Mouse (Mus musculus): ENCODE data around the gene Bcl2l13. TPM values are rescaled to one million over a fixed set of nuclear protein-coding genes. Genes with fewer than 3 reads are reported as not detected.
"Not testable (repeated sequence)": the region's sequence is repeated elsewhere in the genome, so short reads cannot be mapped to it uniquely, and the experiment has no call there.

The Bcl2l13 gene
- polyA plus RNA-seq, 1 experiment from 2014 or later: 45.5 TPM

- no peak for DNase-seq (ENCODE audit: low spot score)
- Histone ChIP-seq H3K4me1 (peaks cover 10% of the 10 kb centered on the region), H3K9me3 (replicated peaks) (no peaks in the 10 kb centered on the region), H3K27me3 (ENCODE audit: low read depth, poor library complexity, severe bottlenecking) (no peaks in the 10 kb centered on the region), H3K36me3 (peaks cover 22% of the 10 kb centered on the region), H3K4me3 (peak overlapping the region; percentile 96), H3K27ac (peak overlapping the region; percentile 98)
- WGBS: 4% methylated on average over 37 of the region's 37 CpGs
Observed at GRCm38 (mm10) chr6:120836389-120837151, 558 bp downstream of the Bcl2l13 start.

GRCm38 (mm10) chr6:120837152-120837530 lies 1.1 kb downstream of the Bcl2l13 start:
- peaks cover 10% of the 10 kb centered on the region for H3K4me1 ChIP-seq
- no peak for DNase-seq (ENCODE audit: low spot score)
- H3K27me3 ChIP-seq (ENCODE audit: low read depth, poor library complexity, severe bottlenecking): no peaks in the 10 kb centered on the region
- no peaks in the 10 kb centered on the region for H3K9me3 ChIP-seq (replicated peaks)
- 70% methylated on average over 1 of the region's 1 CpGs for WGBS
- no peak overlapping the region for H3K27ac ChIP-seq
- peak overlapping the region; percentile 96 for H3K4me3 ChIP-seq
- peaks cover 22% of the 10 kb centered on the region for H3K36me3 ChIP-seq

- DNase-seq (ENCODE audit: low spot score): no peak
- no peak overlapping the region for H3K4me3 ChIP-seq
- peaks cover 22% of the 10 kb centered on the region for H3K36me3 ChIP-seq
- no peak overlapping the region for H3K27ac ChIP-seq
- H3K4me1 ChIP-seq: peaks cover 10% of the 10 kb centered on the region
- 95% methylated on average over 7 of the region's 7 CpGs for WGBS
- no peaks in the 10 kb centered on the region for H3K9me3 ChIP-seq (replicated peaks)
- H3K27me3 ChIP-seq (ENCODE audit: low read depth, poor library complexity, severe bottlenecking): no peaks in the 10 kb centered on the region
Observed at GRCm38 (mm10) chr6:120840258-120840657, 4.2 kb downstream of the Bcl2l13 start.

GRCm38 (mm10) chr6:120841754-120842153 lies 5.7 kb downstream of the Bcl2l13 start:
- Histone ChIP-seq H3K27me3 (ENCODE audit: low read depth, poor library complexity, severe bottlenecking) (no peaks in the 10 kb centered on the region), H3K4me1 (peaks cover 5% of the 10 kb centered on the region), H3K4me3 (no peak overlapping the region), H3K27ac (no peak overlapping the region), H3K36me3 (peaks cover 22% of the 10 kb centered on the region), H3K9me3 (replicated peaks) (no peaks in the 10 kb centered on the region)
- DNase-seq (ENCODE audit: low spot score): no peak
- WGBS: 93% methylated on average over 5 of the region's 5 CpGs

GRCm38 (mm10) chr6:120850720-120851119 lies 14.7 kb downstream of the Bcl2l13 start:
- H3K27ac ChIP-seq; DNase-seq (ENCODE audit: low spot score); H3K4me1 ChIP-seq; H3K9me3 ChIP-seq (replicated peaks); H3K27me3 ChIP-seq (ENCODE audit: low read depth, poor library complexity, severe bottlenecking); H3K4me3 ChIP-seq: not testable (repeated sequence)
- peaks cover 67% of the 10 kb centered on the region for H3K36me3 ChIP-seq

GRCm38 (mm10) chr6:120854413-120854812 lies 18.4 kb downstream of the Bcl2l13 start:
- H3K4me1 ChIP-seq: no peaks in the 10 kb centered on the region
- H3K36me3 ChIP-seq: peaks cover 65% of the 10 kb centered on the region
- no peak overlapping the region for H3K27ac ChIP-seq
- no peak for DNase-seq (ENCODE audit: low spot score)
- no peaks in the 10 kb centered on the region for H3K9me3 ChIP-seq (replicated peaks)
- H3K27me3 ChIP-seq (ENCODE audit: low read depth, poor library complexity, severe bottlenecking): no peaks in the 10 kb centered on the region
- H3K4me3 ChIP-seq: no peak overlapping the region
- WGBS: 79% methylated on average over 10 of the region's 10 CpGs

GRCm38 (mm10) chr6:120858217-120858711 lies 22.3 kb downstream of the Bcl2l13 start:
- DNase-seq (ENCODE audit: low spot score): no peak
- 81% methylated on average over 8 of the region's 8 CpGs for WGBS

GRCm38 (mm10) chr6:120860079-120860478 lies 24.1 kb downstream of the Bcl2l13 start:
- no peak overlapping the region for H3K4me3 ChIP-seq
- H3K27me3 ChIP-seq (ENCODE audit: low read depth, poor library complexity, severe bottlenecking): no peaks in the 10 kb centered on the region
- no peak for DNase-seq (ENCODE audit: low spot score)
- H3K9me3 ChIP-seq (replicated peaks): no peaks in the 10 kb centered on the region
- peaks cover 69% of the 10 kb centered on the region for H3K36me3 ChIP-seq
- 93% methylated on average over 3 of the region's 3 CpGs for WGBS
- no peak overlapping the region for H3K27ac ChIP-seq
- H3K4me1 ChIP-seq: no peaks in the 10 kb centered on the region

More at GRCm38 (mm10) chr6:120858217-120858711, 22.3 kb downstream of the Bcl2l13 start:
- no peak overlapping the region for H3K27ac ChIP-seq
- H3K4me1 ChIP-seq: no peaks in the 10 kb centered on the region
- peaks cover 66% of the 10 kb centered on the region for H3K36me3 ChIP-seq
- no peaks in the 10 kb centered on the region for H3K27me3 ChIP-seq (ENCODE audit: low read depth, poor library complexity, severe bottlenecking)
- no peak overlapping the region for H3K4me3 ChIP-seq
- H3K9me3 ChIP-seq (replicated peaks): no peaks in the 10 kb centered on the region

GRCm38 (mm10) chr6:120866051-120866814 lies 30.2 kb downstream of the Bcl2l13 start:
- Histone ChIP-seq H3K27me3 (ENCODE audit: low read depth, poor library complexity, severe bottlenecking) (no peaks in the 10 kb centered on the region), H3K36me3 (peaks cover 60% of the 10 kb centered on the region), H3K9me3 (replicated peaks) (no peaks in the 10 kb centered on the region), H3K27ac (no peak overlapping the region), H3K4me1 (no peaks in the 10 kb centered on the region), H3K4me3 (no peak overlapping the region)
- no peak for DNase-seq (ENCODE audit: low spot score)
- WGBS: 90% methylated on average over 9 of the region's 9 CpGs

- Histone ChIP-seq H3K4me1 (no peaks in the 10 kb centered on the region), H3K27ac (no peak overlapping the region), H3K36me3 (peaks cover 48% of the 10 kb centered on the region), H3K4me3 (no peak overlapping the region), H3K27me3 (ENCODE audit: low read depth, poor library complexity, severe bottlenecking) (no peaks in the 10 kb centered on the region), H3K9me3 (replicated peaks) (no peaks in the 10 kb centered on the region)
- WGBS: 69% methylated on average over 1 of the region's 1 CpGs
- no peak for DNase-seq (ENCODE audit: low spot score)
Observed at GRCm38 (mm10) chr6:120868824-120869223, 32.8 kb downstream of the Bcl2l13 start.

GRCm38 (mm10) chr6:120871286-120871685 lies 35.3 kb downstream of the Bcl2l13 start:
- no peaks in the 10 kb centered on the region for H3K4me1 ChIP-seq
- 84% methylated on average over 2 of the region's 2 CpGs for WGBS

GRCm38 (mm10) chr6:120873874-120874273 lies 37.9 kb downstream of the Bcl2l13 start:
- Histone ChIP-seq H3K27me3 (ENCODE audit: low read depth, poor library complexity, severe bottlenecking) (no peaks in the 10 kb centered on the region), H3K36me3 (peaks cover 41% of the 10 kb centered on the region), H3K9me3 (replicated peaks) (no peaks in the 10 kb centered on the region), H3K4me3 (no peak overlapping the region), H3K27ac (no peak overlapping the region), H3K4me1 (no peaks in the 10 kb centered on the region)
- 70% methylated on average over 9 of the region's 9 CpGs for WGBS
- DNase-seq (ENCODE audit: low spot score): no peak

More at GRCm38 (mm10) chr6:120871286-120871685, 35.3 kb downstream of the Bcl2l13 start:
- DNase-seq (ENCODE audit: low spot score): no peak
- Histone ChIP-seq H3K4me3 (no peak overlapping the region), H3K9me3 (replicated peaks) (no peaks in the 10 kb centered on the region), H3K27me3 (ENCODE audit: low read depth, poor library complexity, severe bottlenecking) (no peaks in the 10 kb centered on the region), H3K27ac (no peak overlapping the region), H3K36me3 (peaks cover 32% of the 10 kb centered on the region)

- no peaks in the 10 kb centered on the region for H3K4me1 ChIP-seq
- H3K27me3 ChIP-seq (ENCODE audit: low read depth, poor library complexity, severe bottlenecking): no peaks in the 10 kb centered on the region
- no peak overlapping the region for H3K4me3 ChIP-seq
- 89% methylated on average over 5 of the region's 5 CpGs for WGBS
- DNase-seq (ENCODE audit: low spot score): no peak
- H3K9me3 ChIP-seq (replicated peaks): no peaks in the 10 kb centered on the region
- peaks cover 75% of the 10 kb centered on the region for H3K36me3 ChIP-seq
- no peak overlapping the region for H3K27ac ChIP-seq
Observed at GRCm38 (mm10) chr6:120879046-120879445, 43.0 kb downstream of the Bcl2l13 start.

Data from limb, embryonic 10.5 days (tissue).